Mouse (Mus musculus): ENCODE results near the gene Chfr.
A peak's percentile ranks its signal among the peaks of the same experiment; 100 is the strongest.

The Chfr gene

DNA sequence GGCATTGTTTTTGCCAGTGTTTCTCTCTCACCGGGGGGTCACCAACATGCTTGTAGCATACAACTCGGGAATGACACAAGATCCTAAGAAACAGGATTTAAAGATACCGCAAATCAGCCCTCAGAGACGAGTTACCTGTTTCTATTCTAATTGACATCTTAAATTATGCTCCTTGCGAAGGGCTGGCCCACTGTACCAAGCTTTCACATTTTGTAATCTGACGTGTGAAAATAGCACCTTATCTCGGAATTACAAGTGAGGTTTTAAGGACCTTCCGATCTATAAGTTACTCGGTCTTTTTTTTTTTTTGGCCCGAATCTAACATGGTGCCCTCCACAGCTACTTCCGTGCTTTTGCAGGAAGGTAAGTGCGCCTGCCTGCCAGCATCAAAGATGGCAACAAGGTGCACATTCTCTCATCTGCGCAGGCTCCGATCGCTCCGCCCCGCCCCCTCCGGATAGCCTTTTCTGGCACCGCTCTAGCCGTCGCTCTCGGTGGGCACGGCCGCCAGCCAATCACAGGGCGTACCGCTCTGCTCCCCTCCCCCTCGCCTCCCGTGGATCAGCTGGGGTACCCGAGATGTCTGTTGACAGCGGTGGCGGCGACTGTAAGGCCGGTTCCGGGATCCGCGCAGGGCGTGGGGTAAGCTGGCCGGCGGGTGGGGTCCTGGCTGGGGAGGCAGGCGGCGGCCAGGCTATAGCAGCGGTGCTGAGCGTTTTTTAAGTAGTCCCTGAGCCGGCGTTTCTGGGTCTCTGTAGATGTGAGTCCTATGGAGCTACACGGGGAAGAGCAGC is at the start of gene Chfr:
Gene Chfr (plus strand): TSS at position 550 of the 794 bp plus-strand sequence.
- DNase-seq = peak; percentile 100

DNA sequence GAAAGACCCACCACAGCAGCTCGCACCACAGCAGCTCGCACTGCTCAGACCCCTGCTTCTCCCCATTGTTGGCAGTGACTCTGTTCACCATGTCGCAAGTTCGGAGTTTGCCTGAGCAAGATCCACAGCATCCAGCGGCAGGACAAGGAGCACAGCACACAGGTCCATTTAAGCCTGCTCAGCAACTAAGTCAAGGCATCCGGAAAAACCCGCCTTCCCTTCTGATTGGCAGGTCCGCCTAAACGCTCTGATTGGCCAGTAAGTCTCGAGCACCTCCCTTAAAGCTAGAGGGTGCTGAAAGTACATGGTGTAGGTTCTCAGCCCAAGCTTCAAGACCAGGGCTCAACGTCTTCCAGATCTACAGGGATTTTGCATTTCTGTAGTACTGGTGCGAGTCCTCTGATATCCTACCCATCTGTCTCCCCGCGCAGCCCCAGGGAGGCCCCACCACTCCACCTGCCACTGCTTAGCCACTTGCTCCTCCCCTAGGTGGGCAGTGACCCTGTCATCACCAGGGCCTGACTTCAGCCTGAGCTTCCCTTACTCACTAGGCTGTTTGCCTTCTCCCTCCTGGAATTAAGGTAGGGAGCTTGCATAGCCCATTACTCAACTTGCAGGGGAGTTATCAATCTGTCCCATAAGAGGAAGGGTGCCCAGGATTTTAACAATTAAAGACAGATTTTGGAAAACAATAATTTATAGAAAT is 49.3 kb upstream of the Chfr start:
- no peak for DNase-seq

DNA sequence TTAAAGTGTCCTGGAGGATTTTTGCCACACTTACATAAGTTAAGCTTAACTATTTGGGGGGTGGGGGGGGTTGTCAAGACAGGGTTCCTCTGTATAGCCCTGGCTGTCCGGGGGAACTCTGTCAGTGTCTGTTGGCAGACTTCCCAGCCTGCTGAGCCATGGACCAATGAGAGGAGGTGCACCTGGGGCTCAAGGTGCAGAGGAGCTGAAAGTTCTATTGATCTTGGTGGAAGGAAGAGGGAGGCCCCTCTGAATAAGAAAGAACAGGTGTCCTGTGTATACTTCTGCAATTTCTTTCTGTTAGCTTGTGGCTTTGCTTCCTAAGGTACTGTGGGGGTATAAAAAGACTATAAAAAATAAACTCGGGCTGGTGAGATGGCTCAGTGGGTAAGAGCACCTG is 44.1 kb upstream of the Chfr start:
- DNase-seq = no peak

DNA sequence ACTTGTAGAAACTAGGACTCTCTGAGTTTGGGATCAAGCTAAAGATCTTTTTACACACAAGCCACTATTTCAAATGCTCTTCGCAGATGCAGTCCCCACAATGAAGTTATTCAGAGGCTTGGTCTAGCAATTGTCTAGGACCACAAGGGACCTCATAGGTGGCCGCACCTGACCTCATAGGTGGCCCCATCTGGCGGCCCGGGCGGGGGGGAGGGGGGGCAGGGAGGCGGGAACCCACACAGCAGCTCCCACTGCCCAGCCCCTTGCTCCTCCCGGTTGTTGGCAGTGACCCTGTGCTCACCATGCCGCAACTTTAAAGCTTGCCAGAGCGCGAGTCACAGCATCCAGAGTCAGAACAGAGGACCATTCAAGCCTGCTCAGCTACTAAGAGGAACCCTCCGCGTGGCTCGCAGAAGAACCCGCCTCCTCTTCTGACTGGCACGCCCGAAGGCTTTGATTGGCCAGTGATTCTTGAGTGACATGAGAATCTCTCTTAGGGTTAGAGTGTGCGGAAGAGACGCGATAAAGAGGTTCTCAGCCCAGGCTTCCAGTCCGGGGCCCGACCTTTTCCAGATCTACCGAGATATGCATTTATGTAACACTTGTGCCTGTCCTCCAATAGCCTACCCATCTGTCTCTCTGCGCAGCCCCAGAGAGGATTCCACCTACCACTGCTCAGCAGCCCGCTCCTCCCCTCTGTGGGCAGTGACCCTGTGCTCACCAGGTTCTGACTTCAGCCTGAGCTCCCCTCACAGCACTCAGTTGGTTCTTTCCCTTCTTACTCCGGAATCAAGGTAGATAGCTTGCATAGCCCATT is 41.4 kb upstream of the Chfr start, which contains the start of gene Gm35315:
Gene Gm35315 (minus strand): TSS at position 391 of the 817 bp plus-strand sequence.
- DNase-seq = peak; percentile 89

DNA sequence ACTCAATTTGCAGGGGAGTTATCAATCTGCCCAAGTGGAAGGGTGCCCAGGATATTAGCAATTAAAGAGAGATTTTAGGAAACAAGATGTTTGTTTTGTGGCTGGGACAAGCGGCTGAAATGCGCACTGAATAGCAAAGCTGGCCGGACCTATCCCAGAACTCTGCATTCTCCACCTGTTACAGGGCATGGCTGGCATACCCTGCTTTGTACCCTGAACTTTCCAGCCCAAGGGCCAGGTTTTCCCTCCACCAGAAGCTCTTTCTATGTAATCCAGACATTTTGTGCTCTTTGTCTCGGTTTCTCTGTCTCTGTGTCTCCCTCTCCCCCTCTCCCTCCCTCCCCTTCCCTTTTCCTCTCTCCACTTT is 40.8 kb upstream of the Chfr start:
- DNase-seq = no peak

DNA sequence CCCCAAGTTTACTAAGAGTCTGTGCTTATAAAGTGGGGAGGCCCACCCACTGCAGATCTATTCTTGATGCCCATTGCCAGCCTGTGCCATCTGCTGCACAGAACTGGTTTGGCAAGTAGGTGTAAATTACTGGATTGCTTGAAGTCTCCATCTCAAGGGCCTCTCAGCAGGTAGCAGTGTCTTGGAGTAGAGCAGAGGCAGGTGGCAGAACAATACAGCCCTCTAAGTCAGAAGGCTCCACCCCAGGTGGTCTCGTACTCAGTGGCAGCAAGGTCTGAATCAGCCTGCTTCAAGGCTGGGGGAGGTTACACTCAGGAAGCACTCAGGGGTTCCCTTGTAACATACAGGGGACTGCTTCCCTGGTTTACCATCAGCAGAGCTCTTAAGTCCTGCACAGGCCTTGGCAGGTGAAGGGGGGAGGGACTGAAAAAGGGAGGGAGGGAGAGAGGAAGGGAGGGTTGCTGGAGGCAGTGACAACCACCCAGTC is 36.6 kb upstream of the Chfr start:
- DNase-seq = no peak

DNA sequence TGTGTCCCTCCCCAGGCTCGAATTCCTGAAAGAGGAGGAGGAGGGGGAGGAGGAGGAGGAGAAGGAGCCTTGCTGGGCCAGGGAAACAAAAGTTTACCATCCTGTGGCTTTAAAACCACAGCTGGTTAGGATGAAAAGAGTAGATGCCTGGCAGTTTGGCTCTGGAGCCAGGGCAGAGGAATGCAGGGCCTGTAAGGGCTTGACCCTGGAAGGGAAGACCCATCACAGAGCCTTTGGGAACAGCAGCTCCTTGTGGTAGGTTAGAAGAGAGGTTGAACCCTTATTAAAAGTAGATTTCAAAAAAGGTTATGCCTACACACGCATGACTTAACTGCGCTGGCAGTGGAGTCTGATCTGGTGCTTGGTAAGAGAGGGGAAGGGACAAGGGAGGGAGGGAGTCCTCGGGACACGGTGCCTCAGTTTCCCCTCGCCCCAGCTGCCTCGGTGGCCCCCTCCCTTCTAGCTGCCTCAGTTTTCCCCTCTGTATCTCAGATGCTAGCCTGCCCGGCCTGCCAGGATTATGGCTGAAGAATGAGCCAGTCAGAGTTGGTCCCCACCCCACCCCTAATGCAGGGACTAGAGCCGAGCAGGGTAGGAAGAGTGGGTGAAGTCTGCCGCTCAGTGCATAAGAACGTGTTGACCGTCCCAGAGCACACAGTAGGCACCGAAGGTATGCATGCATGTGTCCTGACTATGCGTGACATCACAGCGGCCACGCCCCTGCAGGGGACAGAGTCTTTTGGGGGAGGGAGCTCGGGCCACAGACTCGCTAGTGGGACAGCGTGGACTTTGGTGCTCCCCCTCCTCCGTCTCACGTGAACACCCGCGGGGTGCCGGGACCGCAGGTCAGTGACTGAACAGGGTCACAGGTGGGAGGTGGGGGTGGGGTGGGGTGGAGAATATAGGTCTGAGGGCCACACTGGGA is 35.7 kb upstream of the Chfr start, which contains the start of gene Plcxd1:
Gene Plcxd1 (plus strand): TSS at position 314 of the 925 bp plus-strand sequence.
- DNase-seq = peak; percentile 52

DNA sequence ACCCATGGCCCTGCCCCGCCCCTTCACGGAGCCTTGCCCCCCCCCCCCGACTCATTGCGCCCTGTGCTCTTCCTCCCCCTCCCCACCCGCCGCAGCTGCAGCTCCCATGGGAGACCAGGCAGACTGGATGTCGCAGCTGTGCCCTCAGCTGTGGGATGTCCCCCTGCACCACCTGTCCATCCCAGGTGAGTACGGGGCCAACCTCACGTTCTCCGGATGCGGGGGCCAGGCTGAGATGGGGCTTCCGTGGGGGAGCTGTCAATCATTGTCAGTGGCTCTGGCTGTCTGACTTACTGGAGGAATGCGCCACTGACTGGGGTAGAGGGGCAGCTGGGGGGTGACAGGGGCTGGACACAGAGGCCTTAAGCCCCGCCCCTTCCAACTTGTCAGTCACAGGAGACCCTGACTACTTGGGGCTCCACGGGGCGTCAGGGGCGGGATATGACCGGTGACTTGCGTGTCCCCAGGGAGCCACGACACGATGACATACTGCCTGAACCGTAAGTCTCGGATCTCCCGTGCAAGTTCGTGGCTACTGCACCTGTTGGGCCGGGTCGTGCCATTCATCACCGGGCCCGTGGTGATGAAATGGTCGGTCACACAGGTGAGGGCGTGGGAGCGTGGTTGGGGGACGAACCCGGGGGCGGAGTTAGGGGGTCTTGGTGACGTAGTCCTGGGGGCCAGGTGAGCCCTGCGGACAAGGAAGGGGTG is 34.6 kb upstream of the Chfr start:
- peak; percentile 51 for DNase-seq

DNA sequence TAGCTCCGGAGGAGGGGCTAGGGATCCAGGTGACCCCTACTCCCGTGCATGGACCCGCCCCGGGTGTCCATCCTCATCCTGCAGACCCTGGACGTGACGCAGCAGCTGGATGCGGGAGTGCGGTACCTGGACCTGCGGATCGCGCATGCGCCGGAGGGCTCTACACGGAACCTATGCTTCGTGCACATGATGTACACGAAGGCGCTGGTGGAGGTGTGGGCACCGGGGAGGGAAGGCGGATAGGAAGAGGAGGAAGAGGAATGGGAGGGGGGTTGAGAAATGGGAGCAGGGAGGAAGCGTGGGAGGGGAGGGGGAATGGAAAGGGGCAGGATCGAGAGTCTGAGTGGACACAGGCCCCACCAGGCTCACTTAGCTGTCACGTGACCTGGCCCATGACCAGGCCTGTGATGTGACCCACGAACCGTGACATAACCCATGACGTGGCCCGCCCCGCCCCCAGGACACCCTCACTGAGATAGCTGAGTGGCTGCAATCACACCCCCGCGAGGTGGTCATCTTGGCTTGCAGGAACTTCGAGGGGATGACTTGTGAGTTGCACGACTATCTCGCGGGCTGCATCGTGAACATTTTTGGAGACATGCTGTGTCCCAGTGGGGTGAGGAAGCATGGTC is 33.8 kb upstream of the Chfr start:
- peak; percentile 75 for DNase-seq

DNA sequence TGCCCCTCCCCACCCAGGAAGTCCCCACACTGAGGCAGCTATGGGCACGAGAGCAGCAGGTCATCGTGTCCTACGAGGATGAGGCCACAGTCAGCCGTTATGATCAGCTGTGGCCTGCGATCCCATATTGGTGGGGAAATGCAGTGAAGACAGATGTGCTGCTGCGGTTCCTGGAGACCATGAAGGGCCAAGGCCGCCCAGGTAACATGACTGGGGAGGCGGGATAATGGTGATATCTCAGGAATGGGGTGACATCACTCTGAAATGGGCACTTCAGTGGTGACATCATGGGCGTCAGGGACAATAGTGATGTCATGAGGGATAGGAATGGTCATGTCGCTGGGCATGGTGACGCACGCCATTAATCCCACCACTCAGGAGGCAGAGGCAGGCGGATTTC is 33.2 kb upstream of the Chfr start:
- DNase-seq = no peak

DNA sequence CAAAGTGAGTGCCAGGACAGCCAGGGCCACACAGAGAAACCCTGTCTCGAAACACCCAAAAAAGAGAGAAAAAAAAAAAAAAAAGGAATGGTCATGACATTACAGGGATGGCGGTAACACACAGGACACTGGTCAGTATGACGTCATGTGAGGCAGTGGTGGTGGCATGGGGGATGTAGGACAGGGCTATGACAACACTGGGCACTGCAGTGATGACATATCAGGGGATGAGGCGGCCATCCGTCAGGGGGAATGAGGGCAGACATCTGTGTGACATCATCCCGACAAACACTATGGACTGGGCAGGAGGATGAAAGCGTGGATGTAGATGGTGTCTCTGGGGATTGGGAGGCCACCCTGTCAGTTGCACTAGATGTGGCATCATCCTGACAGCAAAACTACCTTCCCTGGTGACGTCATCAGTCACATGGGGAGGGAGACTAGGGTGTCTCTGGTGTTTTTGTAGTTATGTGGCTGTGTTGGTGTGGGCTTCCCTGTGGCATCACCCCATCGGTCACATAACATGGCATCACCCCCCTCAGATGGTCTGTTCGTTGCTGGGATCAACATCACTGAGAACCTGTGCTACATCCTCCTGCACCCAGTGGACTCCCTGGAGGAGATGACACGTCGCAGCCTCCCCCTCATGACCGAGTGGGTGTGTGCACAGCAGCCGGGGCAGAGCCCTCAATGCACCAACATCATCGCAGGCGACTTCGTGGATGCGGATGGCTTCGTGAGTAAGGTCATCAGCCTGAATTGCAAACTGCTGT is 32.6 kb upstream of the Chfr start:
- DNase-seq = no peak

DNA sequence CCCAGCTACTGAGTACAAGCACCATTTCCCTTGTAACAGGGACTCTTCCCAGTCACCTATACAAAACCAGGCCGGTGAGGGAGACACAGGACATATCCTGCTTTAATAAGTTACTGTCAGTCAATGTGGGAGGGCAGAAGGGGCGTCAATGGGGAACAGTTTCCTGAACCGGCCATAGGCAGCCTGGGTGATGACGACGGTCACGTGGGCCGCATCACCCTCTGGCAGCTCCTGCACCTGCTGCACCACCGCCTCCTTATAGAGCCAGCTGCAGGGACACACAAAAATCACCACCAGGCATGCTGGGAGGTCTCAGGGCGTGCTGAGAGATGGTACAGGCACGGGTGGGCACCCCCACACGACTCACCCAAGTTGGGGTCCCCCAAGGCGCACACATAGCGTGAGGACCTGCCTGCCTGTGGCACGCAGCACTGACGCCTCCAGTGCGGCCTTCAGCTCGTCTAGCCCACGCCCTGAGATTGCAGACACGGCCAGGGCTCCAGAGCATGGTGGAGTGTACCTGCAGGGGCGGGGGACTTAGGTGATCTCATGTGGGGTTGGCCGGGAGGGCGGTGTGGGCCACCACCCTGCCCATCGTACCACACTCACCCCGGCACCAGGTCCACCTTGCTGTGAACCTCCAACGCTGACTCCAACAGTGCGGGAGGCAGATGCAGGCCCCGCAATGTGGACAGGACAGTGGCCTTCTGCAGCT is 31.6 kb upstream of the Chfr start:
- DNase-seq = no peak

DNA sequence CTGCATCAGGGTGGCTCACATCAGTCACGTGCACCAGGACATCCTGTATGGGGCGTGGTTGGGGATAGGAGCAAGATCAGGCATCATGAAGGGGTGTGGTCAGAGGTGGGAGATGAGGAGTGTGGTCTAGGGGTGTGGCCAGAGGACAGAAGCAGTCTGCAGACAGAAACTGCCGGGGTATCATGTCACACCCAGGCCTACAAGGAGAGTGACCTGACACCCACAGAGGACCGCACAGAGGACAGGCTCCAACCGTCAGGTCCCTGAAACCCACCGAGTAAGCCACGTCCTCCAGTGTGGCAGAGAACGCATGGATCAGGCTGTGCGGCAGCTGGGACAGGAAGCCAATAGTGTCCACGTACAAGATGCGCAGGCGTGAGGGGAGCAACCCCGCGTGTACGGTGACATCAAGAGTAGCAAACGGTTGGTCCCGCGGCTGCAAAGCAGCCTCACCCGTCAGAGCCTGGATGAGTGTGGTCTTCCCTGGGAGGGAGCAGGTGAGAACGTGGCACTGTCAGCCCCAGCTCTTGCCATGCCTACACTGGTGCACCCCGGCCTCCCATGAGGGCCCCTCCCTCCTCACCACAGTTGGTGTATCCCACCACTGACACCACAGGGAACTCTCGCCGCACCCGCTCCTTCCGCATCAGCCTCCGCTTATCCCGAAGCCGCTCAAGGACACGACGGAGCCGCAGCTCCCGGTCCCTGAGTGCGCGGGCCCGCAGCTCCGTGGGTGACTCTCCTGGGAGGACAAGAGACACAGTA is 30.8 kb upstream of the Chfr start:
- peak; percentile 21 for DNase-seq

DNA sequence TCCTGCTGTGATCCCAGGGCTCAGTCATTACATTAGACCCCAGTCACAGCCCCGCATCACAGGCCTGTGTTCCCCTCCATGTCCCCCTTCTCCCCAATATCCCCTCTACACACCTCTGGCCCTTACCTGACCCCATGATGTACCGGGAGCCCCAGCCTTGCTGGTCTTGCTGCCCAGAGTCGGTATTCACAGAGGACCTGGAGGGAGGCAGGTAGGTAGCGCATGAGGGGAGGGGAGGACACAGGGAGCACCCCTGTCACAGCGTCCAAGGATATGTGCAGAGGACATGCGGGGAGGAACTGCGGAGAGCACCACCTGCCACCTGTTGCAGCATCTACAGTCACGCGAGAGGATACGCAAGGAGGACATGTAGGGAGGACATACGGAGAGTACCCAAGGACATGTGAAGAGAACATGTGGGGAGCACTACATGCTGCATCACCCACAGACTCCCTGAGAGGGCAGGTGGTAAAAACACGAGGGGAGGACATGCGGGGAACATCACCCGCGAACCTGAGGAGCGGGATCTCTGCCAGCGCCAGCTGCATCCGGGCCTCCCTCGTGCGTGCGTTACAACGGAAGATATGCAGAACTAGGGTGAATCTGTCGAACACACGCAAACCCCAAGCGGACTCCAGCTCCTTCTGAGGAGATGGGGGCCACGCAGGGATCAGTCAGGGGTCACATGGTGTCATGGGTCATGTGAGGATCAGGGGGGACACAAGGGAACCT is 29.3 kb upstream of the Chfr start:
- no peak for DNase-seq

DNA sequence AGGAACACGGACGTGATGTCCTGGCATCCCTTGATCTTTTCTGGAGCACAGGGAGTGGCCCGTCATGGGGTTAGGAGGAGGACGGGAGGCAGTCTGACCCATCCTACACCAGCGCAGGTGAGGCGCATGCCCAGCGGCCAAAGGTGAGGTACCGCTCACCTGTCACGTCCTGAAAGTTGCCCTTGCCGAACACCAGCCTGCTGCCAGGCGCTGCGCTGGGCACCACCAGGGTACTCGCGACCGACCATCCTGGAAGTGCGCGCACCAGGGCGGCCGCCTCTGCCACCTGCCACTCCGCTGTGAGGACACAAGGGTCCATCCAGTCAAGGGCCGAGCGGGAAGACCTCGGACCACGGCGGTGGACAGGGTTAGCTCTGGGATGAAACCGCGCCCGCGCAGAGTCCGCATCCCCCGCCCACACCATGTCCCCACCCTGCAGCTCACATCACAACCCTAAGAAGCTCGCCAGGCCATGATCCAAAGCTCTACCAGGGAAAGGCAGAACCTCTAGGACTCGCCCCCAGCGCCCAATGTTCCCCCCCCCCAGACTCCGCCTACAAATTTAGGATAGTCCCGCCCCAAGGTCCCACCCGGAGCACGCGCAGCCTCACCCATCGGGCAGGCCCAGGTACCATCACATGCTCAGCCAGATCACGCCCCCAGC is 28.6 kb upstream of the Chfr start:
- DNase-seq = no peak

DNA sequence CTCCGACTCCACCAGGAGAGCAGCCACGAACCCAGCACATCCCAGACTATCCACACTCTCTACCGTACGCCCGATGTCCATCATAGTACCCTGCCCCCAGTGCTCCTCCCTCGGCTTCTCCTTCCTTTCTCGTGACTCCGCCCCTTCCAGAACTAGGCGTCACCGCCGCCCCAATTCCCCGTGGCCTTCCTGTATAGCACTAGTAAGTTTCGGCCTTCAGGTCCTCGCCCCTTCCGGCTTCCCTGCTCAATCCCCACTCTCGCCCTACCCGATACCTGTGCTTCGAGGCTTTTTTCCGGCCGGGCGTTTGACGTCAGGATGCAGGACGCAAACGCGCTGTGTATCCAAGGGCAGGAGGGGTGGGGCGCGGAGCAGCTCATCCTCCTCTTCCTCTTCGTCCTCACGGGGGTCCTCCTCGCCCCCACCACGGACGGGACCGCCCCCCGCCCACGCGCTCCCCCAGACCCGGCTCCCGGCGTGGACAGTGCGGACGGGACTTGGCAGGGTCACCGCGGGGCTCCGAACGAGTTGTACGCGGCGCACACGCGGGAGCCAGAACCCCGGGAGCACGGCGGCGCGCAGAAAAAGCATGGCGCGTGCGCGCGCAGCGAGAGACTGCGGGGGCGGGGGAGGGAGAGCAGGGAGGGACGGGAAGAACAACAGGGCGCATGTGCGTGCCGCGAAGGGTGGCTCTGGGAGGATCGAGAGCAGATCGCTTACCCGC is 27.9 kb upstream of the Chfr start, which contains the start of gene Gtpbp6:
Gene Gtpbp6 (minus strand): TSS at position 617 of the 724 bp plus-strand sequence.
- peak; percentile 98 for DNase-seq

DNA sequence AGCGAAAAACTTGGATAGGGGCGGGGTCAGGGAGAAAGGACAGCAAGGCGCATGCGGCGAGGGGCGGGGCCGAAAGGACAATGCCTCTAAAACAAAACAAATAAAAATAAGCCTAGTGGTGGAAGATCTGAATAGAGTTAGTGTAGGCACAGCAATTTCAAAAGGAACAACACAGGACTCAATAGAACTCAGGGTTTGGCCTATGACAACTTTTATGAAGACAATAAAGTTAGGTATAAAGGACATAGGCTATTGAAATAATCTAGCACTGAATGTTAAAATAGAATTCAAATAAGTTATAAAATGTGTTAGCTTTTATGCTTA is 27.4 kb upstream of the Chfr start:
- no peak for DNase-seq

All from kidney, postnatal 10 days (tissue).